Mouse (Mus musculus) neural tube, embryonic 14.5 days (tissue): ENCODE data around the gene Tsc22d1. TPM values are rescaled to one million over a fixed set of nuclear protein-coding genes. Genes with fewer than 3 reads are reported as not detected.
A peak's percentile ranks its signal among the peaks of the same experiment; 100 is the strongest.

Source experiments
- ATAC-seq: fragments of 200-750 bp; cut with Nextera tagmentation; 2 replicates; pipeline ENCODE4 v1.8.0; 2017; ENCODE audit warnings: low read depth, mild to moderate bottlenecking, moderate TSS enrichment, moderate library complexity
- H3K27ac ChIP-seq: fragments of 300-500 bp; sonication (generic); 2 replicates; pipeline ENCODE4 v1.5.1; 2014; ENCODE audit warnings: low read depth, mild to moderate bottlenecking, control low read depth, low read length, moderate library complexity, mixed read lengths
- H3K27me3 ChIP-seq: fragments of 300-500 bp; sonication (generic); 2 replicates; pipeline ENCODE4 v1.6.1; 2014; ENCODE audit warnings: low read length; ENCODE audit not compliant: control insufficient read depth, insufficient read depth
- H3K36me3 ChIP-seq: fragments of 300-500 bp; sonication (generic); 2 replicates; pipeline ENCODE4 v1.6.1; 2014; ENCODE audit warnings: low read length, mixed read lengths; ENCODE audit not compliant: control insufficient read depth, insufficient read depth
- H3K4me1 ChIP-seq: fragments of 300-500 bp; sonication (generic); 2 replicates; pipeline ENCODE4 v1.6.1; 2014; ENCODE audit warnings: low read length; ENCODE audit not compliant: control insufficient read depth, insufficient read depth
- H3K4me2 ChIP-seq: fragments of 300-500 bp; sonication (generic); 2 replicates; pipeline ENCODE4 v1.6.1; 2014; ENCODE audit warnings: mild to moderate bottlenecking, low read depth, low read length, control low read depth
- H3K4me3 ChIP-seq: fragments of 300-500 bp; sonication (generic); 2 replicates; pipeline ENCODE4 v1.5.1; 2014; ENCODE audit warnings: low read depth, low read length, control low read depth, mixed read lengths
- H3K9ac ChIP-seq: fragments of 300-500 bp; sonication (generic); replicated peaks from 2 replicates; pipeline ENCODE4 v1.6.1; 2014; ENCODE audit warnings: low read depth, mild to moderate bottlenecking, control low read depth, low read length, mixed read lengths
- H3K9me3 ChIP-seq: fragments of 300-500 bp; sonication (generic); 2 replicates; pipeline ENCODE4 v1.6.1; 2016; ENCODE audit warnings: low read length; ENCODE audit not compliant: control insufficient read depth
- WGBS: fragments of 180-500 bp; shearing (Covaris S2); extraction: QIAGEN DNeasy Blood & Tissue Kit; methylation state at CpG from one replicate; pipeline ENCODE4 v1.1.7; 2014; 5-methylcytosine and 5-hydroxymethylcytosine counted together
- polyA plus RNA-seq: library from polyadenylated mRNA; unstranded; fragments of >200 nt; fragmentation: Nextera tagmentation; extraction: Ambion mirVana; gene quantifications from 2 replicates; pipeline ENCODE4 v1.2.1, GENCODE M21; 2014

The Tsc22d1 gene
- polyA plus RNA-seq, 1 experiment from 2014 or later: 885 TPM

DNA sequence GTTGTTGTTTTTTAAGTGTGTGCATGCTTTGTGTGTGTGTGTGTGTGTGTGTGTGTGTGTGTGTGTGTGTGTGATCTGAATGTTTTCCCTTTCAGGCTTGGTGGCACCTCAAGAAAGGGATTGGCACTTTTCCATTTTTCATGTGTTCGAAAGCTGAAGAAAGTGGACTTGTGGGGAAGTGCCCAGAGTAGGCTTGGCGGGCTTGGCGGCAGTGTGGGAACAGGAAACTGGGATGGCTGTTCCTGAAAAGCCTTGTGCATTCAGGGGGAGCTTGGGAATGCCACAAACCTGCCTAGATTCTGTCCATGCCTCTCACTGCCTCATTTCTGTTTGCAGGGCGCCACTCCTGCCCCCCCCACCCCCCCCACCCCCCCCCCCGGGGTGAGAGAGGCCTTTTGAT is 39.9 kb downstream of the Tsc22d1 start:
- Histone ChIP-seq H3K36me3 (no peaks in the 10 kb centered on the region), H3K9me3 (no peaks in the 10 kb centered on the region), H3K4me1 (peaks cover 6% of the 10 kb centered on the region; the same call in 1 of the 2 replicates), H3K9ac (no peak overlapping the region), H3K27me3 (no peaks in the 10 kb centered on the region), H3K4me3 (no peak overlapping the region), H3K27ac (no peak overlapping the region), H3K4me2 (no peak overlapping the region)
- 61% methylated on average over 5 of the region's 5 CpGs for WGBS
- ATAC-seq: no peak

DNA sequence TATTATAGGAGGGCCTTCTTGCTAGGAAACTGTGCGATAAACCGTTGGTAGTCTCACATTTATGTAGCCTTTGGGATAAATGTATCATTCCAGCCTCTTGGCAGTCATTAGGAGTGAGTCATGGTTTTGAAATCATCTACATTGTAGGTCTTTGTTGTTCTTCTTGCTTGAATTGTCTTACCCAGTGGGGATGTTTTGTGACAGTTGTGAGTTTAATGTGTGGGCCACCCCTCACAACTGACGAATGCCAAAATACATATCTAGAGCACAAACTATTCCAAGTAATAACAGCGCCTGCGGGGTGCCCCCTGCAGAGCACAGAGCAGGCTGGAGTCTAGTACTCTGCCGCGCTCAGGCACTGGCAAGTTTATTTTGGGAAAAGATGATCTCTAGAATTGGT is 40.4 kb downstream of the Tsc22d1 start:
- Histone ChIP-seq H3K36me3 (no peaks in the 10 kb centered on the region), H3K9ac (no peak overlapping the region), H3K4me1 (peaks cover 6% of the 10 kb centered on the region; the same call in 1 of the 2 replicates), H3K4me2 (no peak overlapping the region), H3K27me3 (no peaks in the 10 kb centered on the region), H3K9me3 (no peaks in the 10 kb centered on the region), H3K27ac (no peak overlapping the region), H3K4me3 (no peak overlapping the region)
- WGBS: 66% methylated on average over 7 of the region's 7 CpGs
- ATAC-seq: no peak

DNA sequence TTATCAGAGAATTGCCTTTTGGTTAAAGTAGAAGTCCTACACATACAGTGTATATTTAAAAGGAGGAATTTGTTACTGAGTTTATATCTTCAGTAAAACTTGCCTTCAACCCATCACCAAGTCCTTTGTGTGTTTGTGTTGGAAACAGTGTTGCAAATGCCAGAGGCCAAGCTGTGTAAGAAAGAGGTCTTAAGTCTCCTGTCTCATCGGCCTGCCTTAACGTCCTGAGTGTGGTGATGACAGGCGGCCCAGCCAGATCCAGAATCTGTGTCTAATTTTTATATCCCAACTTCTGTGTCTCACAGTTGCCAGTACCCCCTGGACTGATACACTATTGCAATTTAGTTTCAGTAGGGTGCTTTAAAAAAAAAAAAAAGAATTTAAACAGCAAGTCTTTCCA is 42.9 kb downstream of the Tsc22d1 start:
- WGBS: 90% methylated on average over 3 of the region's 3 CpGs
- H3K36me3 ChIP-seq: no peaks in the 10 kb centered on the region
- no peak for ATAC-seq
- H3K4me2 ChIP-seq: no peak overlapping the region
- no peak overlapping the region for H3K27ac ChIP-seq
- H3K27me3 ChIP-seq: no peaks in the 10 kb centered on the region
- H3K9ac ChIP-seq: no peak overlapping the region
- H3K4me3 ChIP-seq: no peak overlapping the region
- H3K4me1 ChIP-seq: peaks cover 6% of the 10 kb centered on the region; the same call in 1 of the 2 replicates
- H3K9me3 ChIP-seq: no peaks in the 10 kb centered on the region

DNA sequence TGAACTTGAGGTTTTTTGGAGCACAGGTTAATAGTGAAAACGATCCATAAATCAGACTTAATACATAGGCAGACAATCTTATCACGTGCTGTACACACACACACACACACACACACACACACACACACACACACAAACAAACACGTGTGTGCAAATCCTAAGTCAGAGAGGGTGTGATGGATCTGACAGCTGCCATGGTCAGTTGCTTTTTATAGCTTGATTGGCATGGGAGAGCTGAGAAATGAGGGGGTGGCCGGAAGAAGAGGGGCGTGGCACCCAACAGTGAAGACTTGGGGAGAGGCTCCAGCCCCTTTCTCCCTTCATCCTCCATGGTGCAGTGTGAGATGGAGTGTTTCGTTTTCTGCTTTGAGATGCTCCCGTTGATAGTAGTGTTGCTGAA is 45.4 kb downstream of the Tsc22d1 start:
- 80% methylated on average over 7 of the region's 7 CpGs for WGBS
- ATAC-seq: no peak
- no peaks in the 10 kb centered on the region for H3K36me3 ChIP-seq

DNA sequence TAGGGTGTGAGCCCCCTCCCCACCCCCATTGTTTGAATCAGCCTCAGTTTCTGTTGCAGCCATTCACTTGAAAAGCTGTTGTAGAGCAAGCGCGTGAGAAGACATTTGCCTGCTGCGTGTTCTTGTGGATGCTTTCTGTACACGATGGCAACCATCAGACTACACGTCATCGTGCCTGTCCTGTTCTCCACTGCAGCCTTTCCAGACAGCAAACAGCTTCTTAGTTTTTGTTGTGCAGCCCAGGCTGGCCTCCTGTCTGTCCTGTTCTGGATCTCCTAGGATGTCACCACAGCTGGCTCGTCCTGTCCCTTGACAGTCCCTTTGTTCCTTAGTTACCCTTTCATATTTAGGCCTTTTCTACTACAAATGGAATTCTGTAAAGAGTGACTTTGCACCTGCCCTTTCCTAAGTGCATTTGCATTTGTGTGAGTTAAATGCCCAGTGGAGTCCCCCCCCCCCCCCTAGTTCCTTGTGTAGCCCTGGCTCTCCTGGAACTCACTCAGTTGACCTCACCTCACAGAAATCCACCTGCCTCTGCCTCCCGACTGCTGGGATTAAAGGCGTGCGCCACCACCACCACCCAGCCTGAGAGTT is 46.5 kb downstream of the Tsc22d1 start:
- Histone ChIP-seq H3K9ac (no peak overlapping the region), H3K4me2 (no peak overlapping the region), H3K4me3 (no peak overlapping the region), H3K9me3 (no peaks in the 10 kb centered on the region), H3K27me3 (no peaks in the 10 kb centered on the region), H3K27ac (no peak overlapping the region), H3K36me3 (no peaks in the 10 kb centered on the region), H3K4me1 (no peaks in the 10 kb centered on the region)
- WGBS: 81% methylated on average over 10 of the region's 10 CpGs
- ATAC-seq: no peak

More for the DNA sequence above, 45.4 kb downstream of the Tsc22d1 start:
- Histone ChIP-seq H3K4me2 (no peak overlapping the region), H3K4me1 (peaks cover 2% of the 10 kb centered on the region; the same call in 1 of the 2 replicates), H3K4me3 (no peak overlapping the region), H3K9ac (no peak overlapping the region), H3K27ac (no peak overlapping the region), H3K27me3 (no peaks in the 10 kb centered on the region), H3K9me3 (no peaks in the 10 kb centered on the region)

GRCm38 (mm10) chr14:76463414-76464098 is 48.8 kb downstream of the Tsc22d1 start:
- Histone ChIP-seq H3K4me3 (no peak overlapping the region), H3K9me3 (no peaks in the 10 kb centered on the region), H3K36me3 (no peaks in the 10 kb centered on the region), H3K27me3 (no peaks in the 10 kb centered on the region), H3K4me2 (no peak overlapping the region), H3K27ac (no peak overlapping the region), H3K4me1 (0 out of 2 replicates have a peak, but pooled peaks cover 3% of the 10 kb centered on the region), H3K9ac (no peak overlapping the region)
- WGBS: 87% methylated on average over 4 of the region's 4 CpGs
- no peak for ATAC-seq

GRCm38 (mm10) chr14:76464967-76465366 is 50.2 kb downstream of the Tsc22d1 start:
- H3K4me2 ChIP-seq: no peak overlapping the region
- H3K36me3 ChIP-seq: no peaks in the 10 kb centered on the region
- no peak overlapping the region for H3K9ac ChIP-seq
- 0 out of 2 replicates have a peak, but pooled peaks cover 3% of the 10 kb centered on the region for H3K4me1 ChIP-seq
- H3K4me3 ChIP-seq: no peak overlapping the region
- no peak overlapping the region for H3K27ac ChIP-seq
- no peak for ATAC-seq
- H3K27me3 ChIP-seq: no peaks in the 10 kb centered on the region
- H3K9me3 ChIP-seq: no peaks in the 10 kb centered on the region
- WGBS: 78% methylated on average over 3 of the region's 3 CpGs

DNA sequence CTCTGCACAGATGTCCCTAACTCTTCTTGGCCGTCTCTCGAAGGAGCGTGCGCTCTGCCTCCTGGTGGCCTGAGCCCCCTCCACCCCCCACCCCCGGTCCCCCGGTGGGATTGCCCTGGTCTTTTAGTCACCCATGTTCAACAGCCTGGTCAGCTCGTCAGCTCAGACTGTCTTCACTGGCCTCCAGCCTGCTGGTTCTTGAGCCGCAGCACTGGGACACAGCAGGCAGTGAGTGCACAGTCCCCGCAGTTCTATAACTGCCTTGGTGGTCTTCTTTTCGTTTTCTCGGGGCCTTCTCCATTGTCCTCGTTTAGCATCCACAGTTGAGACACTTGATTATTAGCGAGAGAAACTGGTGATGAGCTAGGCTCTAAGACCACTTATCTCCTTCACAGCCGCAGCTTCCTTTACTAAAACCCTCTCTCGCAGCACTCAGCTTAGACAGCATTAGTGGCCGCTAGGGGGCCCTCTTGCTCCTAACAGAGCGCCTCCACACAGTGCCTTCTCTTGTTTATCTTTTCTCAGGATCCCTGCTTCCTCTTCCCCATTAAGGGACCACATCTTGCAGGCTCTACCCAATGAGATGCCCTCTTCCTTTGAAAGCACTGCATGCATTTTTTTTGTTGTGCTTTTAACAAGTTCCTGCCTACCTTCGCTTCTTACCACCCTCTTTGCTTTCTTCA is 52.0 kb downstream of the Tsc22d1 start:
- no peak overlapping the region for H3K4me2 ChIP-seq
- no peak overlapping the region for H3K27ac ChIP-seq
- H3K27me3 ChIP-seq: no peaks in the 10 kb centered on the region
- H3K4me1 ChIP-seq: 0 out of 2 replicates have a peak, but pooled peaks cover 3% of the 10 kb centered on the region
- no peak overlapping the region for H3K9ac ChIP-seq
- WGBS: 25% methylated on average over 18 of the region's 18 CpGs
- peak; percentile 92; the same call in 1 of the 2 replicates for ATAC-seq
- H3K36me3 ChIP-seq: no peaks in the 10 kb centered on the region
- no peak overlapping the region for H3K4me3 ChIP-seq
- H3K9me3 ChIP-seq: no peaks in the 10 kb centered on the region

DNA sequence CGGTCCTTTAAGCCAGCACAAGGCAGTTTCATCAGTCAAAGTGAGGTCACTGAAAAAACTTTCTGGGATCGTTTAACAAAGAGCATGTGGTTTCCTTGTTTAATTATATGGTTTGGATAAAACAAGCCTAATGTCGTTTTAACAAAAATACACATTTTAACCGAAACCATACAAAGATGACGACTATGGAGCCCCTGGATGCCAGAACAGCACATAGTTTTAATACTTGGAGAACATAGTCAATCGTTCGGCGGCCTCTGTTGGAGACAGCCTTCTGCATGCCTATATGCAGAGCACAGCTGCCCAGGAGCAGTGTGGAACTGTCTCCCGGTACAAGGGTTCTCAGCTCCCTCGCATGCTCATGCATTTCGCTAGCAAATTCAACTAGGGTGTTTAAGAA is 53.2 kb downstream of the Tsc22d1 start:
- H3K4me1 ChIP-seq: 0 out of 2 replicates have a peak, but pooled peaks cover 3% of the 10 kb centered on the region
- ATAC-seq: no peak
- H3K4me3 ChIP-seq: no peak overlapping the region
- H3K4me2 ChIP-seq: no peak overlapping the region
- H3K9ac ChIP-seq: no peak overlapping the region
- no peaks in the 10 kb centered on the region for H3K36me3 ChIP-seq
- no peaks in the 10 kb centered on the region for H3K27me3 ChIP-seq
- H3K9me3 ChIP-seq: no peaks in the 10 kb centered on the region
- 88% methylated on average over 11 of the region's 11 CpGs for WGBS
- H3K27ac ChIP-seq: no peak overlapping the region
